Mouse (Mus musculus) layer of hippocampus, postnatal 14 days (tissue): ENCODE data around the gene Rbm20. TPM values are rescaled to one million over a fixed set of nuclear protein-coding genes. Genes with fewer than 3 reads are reported as not detected.
A peak's percentile ranks its signal among the peaks of the same experiment; 100 is the strongest.

Source experiments
- DNase-seq, 2 experiments: peaks; one replicate each; pipeline ENCODE4 v3.0.0; 2021 to 2022; ENCODE audit warnings: low spot score in 2 of 2, mixed read lengths in 1 of 2
- total RNA-seq, 2 experiments: library from RNA; stranded (reverse); gene quantifications; 2 replicates each; pipeline ENCODE4 v1.2.3; 2021

The Rbm20 gene
- total RNA-seq, 2 experiments from 2014 or later, result 3.1 TPM

DNA sequence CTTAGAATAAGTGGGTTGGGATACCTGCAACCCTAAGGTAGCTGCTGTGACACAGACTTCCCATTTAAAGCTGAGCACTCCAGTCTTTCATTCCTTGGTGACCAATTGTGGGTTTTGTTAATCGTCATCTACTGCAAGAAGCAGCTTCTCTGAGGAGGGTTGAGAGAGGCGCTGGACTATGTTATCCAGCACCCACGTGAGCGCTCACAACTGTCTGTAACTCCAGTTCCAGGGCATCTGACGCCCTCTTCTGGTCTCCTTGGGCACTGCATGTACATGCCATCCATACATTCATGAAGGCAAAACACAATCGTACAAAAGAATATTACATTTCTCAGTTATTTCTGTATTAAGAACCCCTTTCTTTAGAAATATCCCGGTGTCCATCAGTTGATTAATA lies 75.9 kb downstream of the Rbm20 start:
- DNase-seq, result no peak

DNA sequence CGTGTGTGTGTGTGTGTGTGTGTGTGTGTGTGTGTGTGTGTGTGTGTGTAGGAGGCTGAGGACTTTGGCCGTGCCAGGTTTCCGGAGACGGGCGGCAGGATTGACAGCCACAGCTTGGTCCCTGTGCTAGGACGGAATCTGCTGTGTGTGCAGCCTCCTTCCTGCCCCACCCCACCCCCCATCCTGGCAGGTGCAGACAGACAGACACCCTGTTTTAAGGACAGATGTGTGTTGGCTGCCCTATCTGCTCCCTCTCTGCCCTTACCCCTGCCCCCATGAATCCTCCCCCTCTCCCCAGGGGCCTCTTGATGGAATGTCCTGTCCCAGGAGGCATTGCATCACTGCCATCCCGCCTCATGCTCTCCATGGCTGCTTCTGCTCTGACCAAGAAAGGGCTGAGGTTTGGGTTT lies 77.3 kb downstream of the Rbm20 start:
- no peak for DNase-seq

DNA sequence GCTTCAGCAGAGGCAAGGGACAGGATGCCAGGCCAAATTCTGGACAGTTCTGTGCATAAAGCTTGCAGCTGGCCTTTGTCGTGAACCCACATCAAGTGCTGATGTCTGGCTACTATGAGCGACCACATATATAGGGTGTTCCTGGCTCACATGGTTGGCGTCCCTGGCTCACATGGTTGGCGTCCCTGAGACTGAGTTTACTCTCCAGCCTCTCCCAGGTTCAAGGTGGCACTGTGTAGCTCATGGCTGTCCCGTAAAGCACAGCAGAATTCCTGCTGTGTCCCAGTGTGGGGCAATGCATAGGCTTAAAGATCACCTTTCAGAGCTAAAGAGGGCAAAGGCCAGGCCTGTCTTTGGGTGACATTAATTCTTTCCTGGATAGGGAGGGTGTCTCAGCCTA lies 78.2 kb downstream of the Rbm20 start:
- no peak for DNase-seq

DNA sequence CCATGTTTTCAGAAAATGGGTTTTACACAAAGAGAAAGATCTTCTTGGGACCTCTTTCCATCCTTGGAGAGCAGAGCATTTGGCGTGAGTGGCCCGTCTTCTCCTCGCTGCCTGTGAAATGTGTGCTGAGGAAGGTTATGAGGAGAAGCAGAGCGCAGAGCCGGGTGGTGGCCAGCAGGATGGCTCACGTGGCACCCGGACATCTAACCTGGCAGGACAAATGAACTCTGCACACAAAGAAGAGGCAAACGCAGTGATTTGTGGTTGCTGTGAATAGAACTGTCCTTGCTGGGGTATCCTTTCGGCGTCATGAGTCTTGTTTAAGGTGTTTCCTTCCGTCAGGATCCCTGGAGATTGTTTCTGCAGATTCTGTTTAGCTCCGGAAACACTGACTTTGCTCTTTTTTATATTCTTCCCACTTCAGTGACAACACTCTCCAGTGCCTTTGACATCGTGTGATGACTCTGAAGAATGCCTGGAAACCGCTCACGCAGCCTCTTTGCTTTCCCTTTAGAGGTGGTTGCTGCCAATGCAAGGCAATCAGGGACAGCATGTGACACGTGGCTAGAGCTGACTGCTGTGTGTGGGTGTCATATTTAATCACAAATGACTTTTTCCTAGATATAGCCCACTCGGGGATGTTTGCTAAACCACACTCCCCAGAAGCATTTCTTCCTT lies 80.5 kb downstream of the Rbm20 start:
- peak; percentile 22 to 52 for DNase-seq

DNA sequence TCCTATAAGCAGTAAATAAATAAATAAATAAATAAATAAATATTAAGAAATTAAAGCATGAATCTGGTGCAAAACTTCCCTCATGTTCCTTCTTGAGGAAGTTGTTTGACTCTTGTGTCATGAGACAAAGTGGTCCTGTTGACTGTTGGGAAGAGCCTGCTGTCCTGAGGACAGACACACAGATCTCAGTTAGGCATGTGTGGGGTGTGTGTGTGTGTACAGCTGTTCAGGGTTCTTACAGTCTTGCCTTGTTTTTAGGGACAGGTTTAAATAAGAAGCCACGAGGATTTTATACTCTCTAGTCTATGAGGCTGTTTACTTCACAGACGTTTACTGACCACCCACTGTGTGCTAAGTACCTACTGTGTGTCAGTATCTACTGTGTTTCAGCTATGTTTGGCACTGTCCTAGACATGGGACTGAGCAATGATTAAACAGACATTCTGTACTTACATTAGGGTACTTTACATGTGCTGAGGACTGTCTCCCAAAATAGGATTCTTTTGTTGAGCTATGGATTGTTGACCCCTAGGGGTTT lies 81.8 kb downstream of the Rbm20 start:
- DNase-seq, result no peak

DNA sequence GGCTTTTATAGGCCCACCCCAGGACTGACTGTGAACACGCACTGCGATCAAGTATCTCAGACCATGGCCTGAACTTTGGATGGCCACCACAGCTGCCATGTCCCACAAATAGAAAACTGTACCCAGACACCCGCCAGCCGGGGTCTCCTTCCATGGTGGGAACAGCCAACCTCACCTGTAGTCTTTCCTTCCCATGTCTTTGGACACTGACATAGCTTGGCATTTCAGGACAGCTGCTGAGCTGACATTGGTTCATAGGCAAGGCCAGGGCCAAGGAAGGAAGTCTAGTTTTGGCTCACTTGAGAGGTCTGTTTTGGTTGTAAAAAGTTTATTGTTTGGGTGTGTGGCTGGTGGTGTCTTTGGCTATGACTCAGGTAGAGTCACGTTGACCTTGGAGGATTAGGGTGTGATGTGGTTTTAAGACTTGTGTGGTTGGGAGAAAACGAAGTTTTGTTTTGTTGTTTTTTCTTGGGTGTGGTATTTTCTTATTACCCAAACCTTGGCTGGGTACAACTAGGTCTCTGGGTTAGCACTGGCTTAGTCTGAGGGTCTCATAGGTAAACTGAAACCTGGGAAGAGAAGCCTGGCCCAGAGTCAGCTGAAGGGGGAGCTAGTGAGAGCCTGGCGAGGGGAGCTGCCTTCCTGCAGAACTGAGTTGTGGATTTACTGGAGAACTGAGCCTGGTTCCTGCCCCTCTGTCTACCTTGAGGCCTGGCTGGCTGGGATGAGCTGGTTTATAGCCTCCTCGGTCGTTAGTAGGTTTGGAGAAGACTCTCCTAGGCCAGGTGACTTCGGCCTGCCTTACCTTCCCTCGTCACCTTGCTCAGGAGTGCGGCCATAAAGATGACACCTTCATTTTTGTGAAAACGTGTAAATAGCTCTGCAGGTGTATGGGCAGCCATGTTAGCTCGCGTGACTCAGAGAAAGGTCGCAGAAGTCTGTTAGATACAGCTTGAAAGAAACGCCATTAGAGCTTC lies 83.3 kb downstream of the Rbm20 start:
- DNase-seq, result no peak

DNA sequence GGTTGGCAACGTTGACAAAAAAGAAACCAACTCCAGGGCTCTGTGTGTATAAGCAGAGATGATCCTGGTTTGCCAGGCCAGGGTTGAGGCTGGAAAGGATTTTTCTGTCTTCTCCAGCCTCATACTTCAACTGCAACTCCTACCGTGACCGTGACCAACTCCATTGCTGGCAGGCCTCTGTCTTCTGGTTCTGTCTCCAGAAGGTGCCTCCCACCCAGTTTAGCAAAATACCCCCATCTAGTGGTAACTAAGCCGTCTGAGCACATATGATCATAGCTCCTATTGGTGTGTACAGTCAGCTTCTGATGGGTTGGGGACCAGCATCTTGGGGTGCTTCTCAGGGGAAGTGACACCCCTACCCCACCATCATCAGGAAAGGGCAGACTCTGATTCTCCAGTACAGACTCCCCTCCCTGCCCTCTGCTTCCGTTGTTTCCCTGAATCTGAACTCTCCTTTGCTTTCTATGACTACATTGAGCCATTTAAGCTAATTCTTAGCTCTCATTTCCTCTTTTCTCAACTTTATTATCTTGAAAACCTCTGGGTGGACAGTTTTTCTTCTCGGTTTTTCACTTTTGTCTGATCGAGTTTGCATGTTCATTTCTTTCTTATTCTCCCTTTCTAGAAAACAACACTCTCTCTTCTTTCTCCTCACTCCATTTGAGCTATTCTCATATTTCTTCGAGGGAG lies 85.8 kb downstream of the Rbm20 start:
- DNase-seq, result peak in 1 of 2 experiments; percentile 54

DNA sequence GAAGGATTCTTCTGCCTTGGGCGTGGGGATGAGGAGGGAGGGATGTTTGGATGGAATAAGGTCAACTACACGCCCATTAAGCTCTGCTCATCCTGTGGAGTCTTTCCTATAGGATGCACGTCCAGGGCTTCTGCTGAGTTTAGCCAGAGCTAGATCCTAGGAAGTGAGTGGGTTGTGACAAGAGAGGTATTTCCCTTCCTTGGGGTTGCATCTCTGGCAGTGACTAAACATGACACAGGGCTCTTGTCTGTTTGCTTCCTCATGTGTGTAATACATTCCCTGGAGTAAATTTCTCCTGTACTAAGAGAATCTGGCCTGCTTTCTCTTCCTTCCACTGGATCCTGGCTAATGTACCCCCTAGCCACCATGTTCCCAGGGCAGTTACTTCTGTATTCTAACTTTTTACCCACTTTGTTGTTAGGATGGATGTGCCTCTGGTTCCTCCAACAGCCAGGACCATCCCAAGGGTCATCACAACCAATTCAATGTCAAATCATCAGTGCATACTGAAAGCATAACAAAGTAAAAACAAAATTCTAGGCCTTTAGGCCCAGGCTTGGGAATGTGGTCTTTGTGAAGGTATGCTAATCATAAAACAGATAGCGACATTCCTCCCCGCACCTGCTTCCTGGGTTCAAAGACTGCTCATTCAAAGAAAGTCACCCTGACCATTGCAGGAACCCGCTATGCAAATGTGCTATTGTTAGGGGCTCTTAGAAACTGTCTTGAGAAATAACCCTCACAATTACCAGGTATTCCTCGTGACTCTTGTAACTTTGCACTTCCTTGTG lies 87.8 kb downstream of the Rbm20 start:
- no peak for DNase-seq

DNA sequence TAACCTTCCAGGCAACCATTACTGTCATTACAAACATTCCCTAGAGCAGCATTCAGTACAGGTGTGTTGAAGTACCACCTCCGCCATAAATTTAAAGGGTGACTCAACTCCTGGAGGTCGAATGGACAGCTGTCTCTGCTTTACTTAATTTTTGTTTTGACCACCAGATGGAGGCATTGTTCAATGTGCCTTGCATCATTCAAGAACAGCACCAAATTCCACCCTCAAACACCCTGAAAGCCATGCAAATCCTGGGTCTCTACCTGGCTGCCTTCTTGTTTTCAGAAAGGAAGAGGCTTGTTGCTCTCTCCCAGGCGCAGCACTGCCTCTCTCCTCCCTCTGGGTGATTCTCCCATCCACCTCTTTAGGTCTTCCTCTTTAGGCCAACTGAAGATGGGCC lies 91.4 kb downstream of the Rbm20 start:
- DNase-seq, result peak in 1 of 2 experiments; percentile 82

DNA sequence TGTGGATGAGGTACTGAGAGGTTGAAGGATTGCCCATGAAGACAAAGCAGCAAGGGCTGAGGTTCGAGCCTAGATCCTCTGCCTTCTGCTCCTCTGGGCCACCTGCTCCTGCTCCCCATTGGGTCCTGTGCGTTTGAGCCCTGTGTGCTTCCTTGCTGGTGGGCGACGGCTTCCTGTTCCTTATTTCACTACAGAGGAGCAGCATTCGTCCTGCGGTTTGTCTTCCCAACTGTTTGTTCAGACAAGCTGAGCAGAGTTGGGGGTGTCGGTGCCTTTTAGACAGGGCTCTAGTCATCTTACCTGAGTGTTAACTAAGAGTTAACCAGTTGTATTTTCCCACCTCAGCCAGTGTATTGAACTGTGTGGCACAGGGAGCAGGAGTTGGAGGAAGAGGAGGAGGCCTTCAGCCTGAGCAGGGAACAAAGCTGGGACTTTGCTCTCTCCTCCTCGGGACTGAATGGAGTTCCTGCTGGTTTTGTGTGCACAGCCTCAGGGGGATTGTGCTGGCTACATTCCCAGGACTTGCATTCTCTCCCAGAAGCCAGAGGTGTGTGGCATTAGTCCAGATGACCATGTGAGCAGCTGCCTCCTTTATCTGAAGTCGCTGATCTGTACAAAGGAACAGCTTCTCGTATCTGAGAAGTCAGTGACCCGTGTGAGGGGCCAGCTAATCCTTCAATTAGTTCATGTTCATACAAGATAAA lies 97.0 kb downstream of the Rbm20 start:
- DNase-seq, result no peak

DNA sequence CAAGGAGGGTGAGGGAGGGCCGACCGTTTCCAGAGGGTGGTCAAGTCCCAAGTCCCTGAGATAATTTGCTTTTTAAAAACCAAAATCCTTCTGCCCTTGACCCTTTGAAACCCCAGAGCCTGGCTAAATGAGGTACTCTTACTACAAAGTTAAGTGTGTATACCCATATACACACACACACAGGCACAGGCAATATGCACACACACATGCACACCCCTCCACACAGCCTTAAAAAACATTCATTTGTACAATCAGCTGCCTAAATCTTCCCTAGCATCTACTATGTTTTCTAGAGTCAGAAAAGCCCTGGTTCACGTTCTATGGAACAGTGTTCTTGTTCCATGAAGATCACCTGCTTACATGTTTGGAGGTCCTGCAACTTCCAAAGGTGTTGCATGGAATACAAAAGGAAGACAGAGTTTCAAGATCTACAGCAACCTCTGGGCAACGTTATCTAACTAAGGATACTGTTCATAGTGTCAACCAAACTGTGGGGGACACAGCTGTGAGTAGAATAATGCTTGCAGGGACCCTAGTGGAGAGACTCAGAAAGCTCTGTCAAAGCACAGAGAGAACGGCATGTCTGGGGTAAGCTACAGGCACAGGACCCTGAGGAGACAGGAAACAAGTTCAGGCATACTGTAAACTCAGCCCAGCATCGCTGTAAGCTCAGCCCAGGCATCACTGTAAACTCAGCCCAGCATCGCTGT lies 97.7 kb downstream of the Rbm20 start:
- DNase-seq, result no peak

DNA sequence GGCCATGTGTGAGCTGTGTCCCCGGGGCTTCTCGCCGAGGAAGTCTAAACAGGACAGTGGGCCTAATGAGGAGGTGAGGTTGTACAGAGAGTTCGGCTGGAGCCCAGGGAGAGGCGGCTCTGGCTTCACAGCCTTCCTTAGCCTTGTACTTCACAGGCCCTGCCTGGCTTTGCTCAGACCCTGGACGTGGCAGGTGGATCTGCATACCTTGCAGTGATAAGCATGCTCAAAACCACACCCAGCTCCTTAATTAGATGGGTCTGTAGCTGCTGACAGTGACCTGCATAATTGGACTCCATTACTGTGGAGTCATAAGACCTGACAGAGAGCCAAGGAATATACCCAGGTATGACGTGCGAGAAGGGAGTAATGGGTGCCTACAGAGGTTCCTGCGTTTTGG lies 102.3 kb downstream of the Rbm20 start:
- no peak for DNase-seq

DNA sequence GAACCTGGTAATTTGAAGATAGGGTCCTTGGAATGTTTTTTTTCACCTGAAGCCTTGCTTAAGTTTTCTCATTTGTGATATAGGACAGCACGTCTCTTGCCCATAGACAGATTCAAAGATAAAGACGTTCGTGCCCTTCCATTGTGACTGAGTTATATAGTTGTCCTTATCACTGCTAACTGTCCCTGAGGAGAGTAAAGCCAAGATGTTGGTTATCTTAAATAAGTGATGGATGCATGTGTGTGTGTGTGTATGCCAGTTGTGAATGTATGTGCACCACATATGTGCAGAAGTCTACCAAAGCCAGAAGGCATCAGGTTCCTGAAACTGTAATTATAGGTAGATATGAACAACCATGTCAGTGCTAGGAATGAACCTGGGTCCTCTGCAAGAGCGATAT lies 102.7 kb downstream of the Rbm20 start:
- no peak for DNase-seq

DNA sequence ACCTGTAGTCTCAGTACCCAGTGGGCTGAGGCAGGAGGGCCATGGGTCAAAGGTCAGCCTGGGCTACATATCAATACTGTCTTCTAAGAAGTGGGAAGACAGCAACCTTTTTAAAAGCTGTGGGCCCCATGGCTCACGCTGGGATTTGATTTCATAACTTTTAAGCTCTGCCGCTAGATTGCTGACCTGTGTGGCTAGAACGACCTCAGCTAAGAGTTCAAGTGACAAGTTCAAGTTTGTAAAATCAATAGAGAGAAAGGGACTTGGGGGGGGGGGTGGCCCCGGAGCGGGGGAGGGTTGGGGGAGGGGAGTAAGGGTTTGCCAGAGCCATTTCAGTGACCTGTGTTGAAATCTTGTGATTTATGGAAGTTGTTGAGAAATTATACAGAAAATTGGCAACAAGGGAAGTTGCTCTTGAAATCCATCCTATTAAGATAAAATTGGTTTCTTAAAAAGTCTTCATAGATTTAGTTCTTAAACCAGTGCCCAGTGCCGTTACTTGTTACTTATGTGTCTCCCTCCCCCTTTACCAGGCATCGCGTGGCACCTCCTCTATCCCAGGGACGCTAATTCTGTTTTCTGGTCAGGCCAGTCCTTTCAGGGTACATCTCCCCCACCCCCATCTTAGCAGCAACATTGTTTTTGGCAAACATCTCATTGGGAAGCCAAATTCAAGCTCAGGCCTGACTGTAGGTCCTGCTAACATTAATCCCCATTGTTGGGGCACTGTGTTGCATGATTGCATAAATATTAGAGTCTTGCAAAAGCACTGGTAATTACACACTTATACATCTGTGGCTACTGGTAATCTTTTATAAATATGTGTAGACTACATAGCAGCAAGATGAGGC lies 103.9 kb downstream of the Rbm20 start:
- no peak for DNase-seq

DNA sequence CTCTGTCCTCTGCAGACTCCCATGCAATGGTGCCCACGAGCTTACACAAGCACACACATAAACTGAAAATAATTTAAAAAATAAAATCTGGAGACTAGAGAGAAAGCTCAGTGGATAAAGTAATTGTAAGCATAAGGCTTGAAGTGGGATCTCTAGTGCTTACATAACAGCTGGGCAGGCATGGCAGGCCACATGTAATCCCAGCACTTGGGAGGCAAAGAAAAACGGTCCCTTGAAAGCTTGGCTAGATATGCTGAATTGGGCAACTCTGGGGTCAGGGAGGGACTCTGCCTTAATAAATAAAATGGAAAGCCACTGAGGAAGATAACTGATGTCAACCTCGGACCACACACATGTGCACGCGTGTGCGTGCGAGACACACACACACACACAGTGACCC lies 104.7 kb downstream of the Rbm20 start:
- DNase-seq, result no peak

DNA sequence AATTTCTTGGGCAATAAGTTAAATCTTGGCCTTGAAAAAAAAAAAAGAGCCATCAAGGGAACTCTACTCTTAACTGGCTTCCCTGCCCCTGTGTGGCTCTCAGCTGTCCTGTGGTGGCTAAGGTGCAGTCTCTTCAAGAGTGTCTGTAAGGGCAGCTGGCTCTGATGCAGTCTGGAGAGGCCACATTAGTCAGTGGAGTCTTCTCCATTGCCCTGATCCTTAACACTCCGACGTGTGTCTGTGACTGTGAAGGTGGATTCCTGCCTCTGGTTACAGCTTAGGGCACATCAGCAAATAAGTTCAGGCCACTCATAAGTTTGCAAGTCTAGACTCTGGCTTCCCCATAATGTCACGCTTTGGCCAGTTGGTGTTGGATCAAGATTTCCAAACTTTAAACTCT lies 108.2 kb downstream of the Rbm20 start:
- DNase-seq, result no peak

DNA sequence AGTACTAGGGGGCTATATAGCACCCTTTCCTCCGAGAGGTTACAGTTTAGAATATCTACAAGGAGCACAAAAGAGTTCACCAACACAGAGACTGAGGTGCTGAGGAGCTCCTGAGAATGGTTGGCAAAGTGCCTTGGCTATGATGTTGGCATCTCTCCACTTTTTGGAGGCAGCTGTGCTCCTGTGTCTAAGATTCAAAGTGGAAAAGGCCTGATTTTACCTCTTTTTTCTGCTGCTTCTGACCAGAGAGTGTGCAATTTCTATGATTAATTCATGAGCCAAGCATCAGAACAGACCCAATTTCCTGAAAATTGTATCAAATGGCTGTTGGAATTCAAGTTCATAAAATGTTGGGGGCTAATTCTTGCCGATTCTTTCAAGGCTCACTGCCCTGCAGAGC lies 109.1 kb downstream of the Rbm20 start:
- no peak for DNase-seq

DNA sequence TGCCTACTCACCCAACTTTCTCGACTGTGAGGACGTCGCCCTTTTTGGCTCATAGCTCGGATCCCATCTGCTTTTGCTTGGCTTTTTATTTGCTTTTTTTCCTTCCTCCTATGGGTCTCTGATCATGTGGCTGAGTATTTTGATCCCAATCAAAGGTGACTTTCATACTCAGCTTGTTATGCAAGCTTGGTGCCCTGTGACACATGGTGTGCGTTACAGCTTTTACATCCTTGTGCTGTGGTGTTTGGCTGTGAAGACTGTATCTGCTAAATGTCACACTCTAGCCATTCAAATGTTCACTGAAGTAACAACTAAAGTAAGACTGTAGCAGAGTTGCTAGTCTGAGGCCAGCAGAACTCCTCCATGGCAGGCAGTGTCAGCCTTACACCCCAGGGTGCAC lies 109.7 kb downstream of the Rbm20 start:
- no peak for DNase-seq
